Mouse (Mus musculus) stomach, postnatal 0 days (tissue): ENCODE measurements around the gene Ext2.

Source experiments
- CTCF ChIP-seq: IDR thresholded peaks from 2 replicates; pipeline ENCODE4 v1.5.1; 2016; ENCODE audit warnings: antibody characterized with exemption, low read depth, mild to moderate bottlenecking, moderate library complexity
- EP300 ChIP-seq: optimal IDR thresholded peaks from 2 replicates; pipeline ENCODE3; 2016; ENCODE audit warnings: antibody characterized with exemption

GRCm38 (mm10) chr2:93719792-93720675 lies 102.3 kb downstream of the Ext2 start:
- TF ChIP-seq EP300 (no peak), CTCF (no peak)
